Comparison of ENCODE assay signal across 7 mouse cellular contexts in genomic region chr5:30343886-30344285, GRCm38 (mm10).
"Had no signal": no experiment of that assay in that cellular context is flagged by ENCODE, and none has a peak within 500 bp of the region (broad histone marks: within the 10 kb centered on the region; RNA-seq: fewer than 3 reads in every experiment).

No protein-coding gene starts in this region.

- H3K9me3 ChIP-seq: kidney, embryonic 15.5 days; limb, embryonic 15.5 days; midbrain, embryonic 10.5 days; neural tube, embryonic 15.5 days; stomach, embryonic 15.5 days had no signal

- H3K36me3 ChIP-seq: kidney, embryonic 15.5 days; limb, embryonic 15.5 days; midbrain, embryonic 10.5 days; neural tube, embryonic 15.5 days; stomach, embryonic 15.5 days had no signal

- H3K9ac ChIP-seq: kidney, embryonic 15.5 days; limb, embryonic 15.5 days; liver, embryonic 14.5 days; neural tube, embryonic 15.5 days; stomach, embryonic 15.5 days had no signal

- H3K4me3 ChIP-seq: kidney, embryonic 15.5 days; myocyte; stomach, embryonic 15.5 days had no signal

- H3K27ac ChIP-seq: kidney, embryonic 15.5 days; limb, embryonic 15.5 days; liver, embryonic 14.5 days; midbrain, embryonic 10.5 days; neural tube, embryonic 15.5 days; stomach, embryonic 15.5 days had no signal

- H3K27me3 ChIP-seq: stomach, embryonic 15.5 days had no signal
